ENCODE assay signal across 8 mouse cellular contexts in genomic region chr17:32494601-32495000, GRCm38 (mm10). TPM values are rescaled to one million over a fixed set of nuclear protein-coding genes. Genes with fewer than 3 reads are reported as not detected.
A peak's percentile ranks its signal among the peaks of the same experiment; 100 is the strongest.
DNase-seq lines count a peak whose midpoint lies in the region; ATAC-seq and TF ChIP-seq lines count a peak whose summit lies in the region.
"Had no signal": no experiment of that assay in that cellular context is flagged by ENCODE, and none has a peak within 500 bp of the region (broad histone marks: within the 10 kb centered on the region; RNA-seq: fewer than 3 reads in every experiment).

No protein-coding gene starts in this region.

- no peaks in the 10 kb centered on the region for H3K9me3 ChIP-seq in forebrain, postnatal 0 days (ENCODE audit: low read length)
- H3K9me3 ChIP-seq in midbrain, embryonic 10.5 days (replicated peaks): peaks cover 10% of the 10 kb centered on the region; the same call in 1 of the 2 replicates
- H3K9me3 ChIP-seq: liver, embryonic 13.5 days had no signal

- ATAC-seq in forebrain, postnatal 0 days: peak; percentile 92

- TF ChIP-seq CTCF in forebrain, postnatal 0 days (IDR thresholded peaks at IDR 0.05; ENCODE audit: low read depth): peak; percentile 84

- H3K4me1 ChIP-seq in forebrain, postnatal 0 days (ENCODE audit: insufficient read depth): no peaks in the 10 kb centered on the region
- H3K4me1 ChIP-seq in midbrain, embryonic 10.5 days: 0 out of 2 replicates have a peak, but pooled peaks cover 6% of the 10 kb centered on the region

- no peaks in the 10 kb centered on the region for H3K27me3 ChIP-seq in forebrain, postnatal 0 days (ENCODE audit: insufficient read depth, low read length)
- peaks cover 34% of the 10 kb centered on the region for H3K27me3 ChIP-seq in midbrain, embryonic 10.5 days (ENCODE audit: low read depth, poor library complexity, severe bottlenecking)

- no peak overlapping the region for H3K4me2 ChIP-seq in forebrain, postnatal 0 days (ENCODE audit: low read depth)
- H3K4me2 ChIP-seq: liver, embryonic 13.5 days had no signal

- WGBS in forebrain, postnatal 0 days: 59% methylated on average over 1 of the region's 1 CpGs
- WGBS in midbrain, embryonic 10.5 days: 50% methylated on average over 1 of the region's 1 CpGs

- no peak overlapping the region for H3K4me3 ChIP-seq in forebrain, postnatal 0 days (ENCODE audit: low read depth, low read length)
- H3K4me3 ChIP-seq in midbrain, embryonic 10.5 days: no peak overlapping the region
- H3K4me3 ChIP-seq: liver, embryonic 13.5 days had no signal

- H3K27ac ChIP-seq in forebrain, postnatal 0 days (ENCODE audit: low read depth, low read length): no peak overlapping the region
- H3K27ac ChIP-seq in midbrain, embryonic 10.5 days (replicated peaks): no peak overlapping the region
- H3K27ac ChIP-seq: liver, embryonic 13.5 days had no signal

- peak; percentile 64 for DNase-seq in T-cell, adult 2 months (ENCODE audit: low spot score)
- peak; percentile 74 for DNase-seq in cerebellum, adult 18-20 months
- DNase-seq in forebrain, postnatal 0 days: peak; percentile 85
- peak; percentile 89 for DNase-seq in induced T-regulatory cell, adult 2 months (ENCODE audit: low read depth)
- DNase-seq in left cerebral cortex, adult 18-20 months (ENCODE audit: low spot score in 2 of 2): peak; percentile 62 to 74
- peak; percentile 51 for DNase-seq in midbrain, embryonic 10.5 days (ENCODE audit: low spot score)
- peak; percentile 36 to 51 for DNase-seq in right cerebral cortex, postnatal 36 days (ENCODE audit: low spot score in 2 of 2)
- DNase-seq: liver, embryonic 13.5 days had no signal

- no peak overlapping the region for H3K9ac ChIP-seq in forebrain, postnatal 0 days
- H3K9ac ChIP-seq: liver, embryonic 13.5 days had no signal

- no peaks in the 10 kb centered on the region for H3K36me3 ChIP-seq in forebrain, postnatal 0 days (ENCODE audit: insufficient read depth)
- H3K36me3 ChIP-seq in midbrain, embryonic 10.5 days: no peaks in the 10 kb centered on the region
- H3K36me3 ChIP-seq: liver, embryonic 13.5 days had no signal

RNA-seq across cellular contexts. Expression of gene Cyp4f17, which starts 11.2 kb away (rescaled TPM):
- 7.9 and 9.1 TPM in 2 replicates for total RNA-seq in forebrain, postnatal 0 days (2014; rRNA removed)
- 4.0 and 8.6 TPM in 2 replicates for polyA plus RNA-seq in forebrain, postnatal 0 days (2015; fragmentation: Nextera tagmentation; extraction: Ambion mirVana)
- total RNA-seq in left cerebral cortex, adult 18-20 months (2021): 1 to 10 TPM; 2.9 to 3.4 TPM
- 6.4 and 8.7 TPM in 2 replicates for polyA plus RNA-seq in midbrain, embryonic 10.5 days (2016; fragmentation: Nextera tagmentation; extraction: Ambion mirVana)

RNA-seq across cellular contexts. Expression of gene Cyp4f16, which starts 41.8 kb away (rescaled TPM):
- total RNA-seq in forebrain, postnatal 0 days (2014; rRNA removed): 9.8 and 17.5 TPM in 2 replicates
- 11.4 and 11.6 TPM in 2 replicates for polyA plus RNA-seq in forebrain, postnatal 0 days (2015; fragmentation: Nextera tagmentation; extraction: Ambion mirVana)
- total RNA-seq in left cerebral cortex, adult 18-20 months (2021): 1 to 10 TPM; 5.2 to 6.8 TPM
- polyA plus RNA-seq in midbrain, embryonic 10.5 days (2016; fragmentation: Nextera tagmentation; extraction: Ambion mirVana): 11.4 and 13.2 TPM in 2 replicates

RNA-seq across cellular contexts. Expression of gene Cyp4f39, which starts 42.1 kb away (rescaled TPM):
- 0.54 and 2.0 TPM in 2 replicates for total RNA-seq in forebrain, postnatal 0 days (2014; rRNA removed)
- polyA plus RNA-seq in forebrain, postnatal 0 days (2015; fragmentation: Nextera tagmentation; extraction: Ambion mirVana): 0.47 and 0.70 TPM in 2 replicates
- not detected for total RNA-seq in left cerebral cortex, adult 18-20 months (2021)
- 0.15 and 0.87 TPM in 2 replicates for polyA plus RNA-seq in midbrain, embryonic 10.5 days (2016; fragmentation: Nextera tagmentation; extraction: Ambion mirVana)
